Mouse (Mus musculus) olfactory bulb, adult 2 months (tissue): ENCODE measurements around the gene Slc35g2.

Experiments
- CTCF ChIP-seq: fragments of 200-500 bp; IDR thresholded peaks from 2 replicates; pipeline ENCODE4 v1.5.1; 2012; ENCODE audit warnings: low read depth, mild to moderate bottlenecking, low read length, moderate library complexity; ENCODE audit not compliant: insufficient read depth
- POLR2A ChIP-seq: fragments of 200-500 bp; IDR thresholded peaks from 2 replicates; pipeline ENCODE4 v1.6.1; 2012; ENCODE audit warnings: mild to moderate bottlenecking, low read depth, low read length, moderate library complexity; ENCODE audit not compliant: insufficient read depth

- TF ChIP-seq POLR2A = no peak
- TF ChIP-seq CTCF = no peak
These were observed 9.4 kb upstream of the Slc35g2 start for GRCm38 (mm10) chr9:100580196-100580740.
